Mouse (Mus musculus): Measurements from ENCODE around the gene Oas2. TPM values are rescaled to one million over a fixed set of nuclear protein-coding genes. Genes with fewer than 3 reads are reported as not detected.

Gene Oas2
- polyA plus RNA-seq, 1 experiment from 2014 or later: 0.44 TPM

DNA sequence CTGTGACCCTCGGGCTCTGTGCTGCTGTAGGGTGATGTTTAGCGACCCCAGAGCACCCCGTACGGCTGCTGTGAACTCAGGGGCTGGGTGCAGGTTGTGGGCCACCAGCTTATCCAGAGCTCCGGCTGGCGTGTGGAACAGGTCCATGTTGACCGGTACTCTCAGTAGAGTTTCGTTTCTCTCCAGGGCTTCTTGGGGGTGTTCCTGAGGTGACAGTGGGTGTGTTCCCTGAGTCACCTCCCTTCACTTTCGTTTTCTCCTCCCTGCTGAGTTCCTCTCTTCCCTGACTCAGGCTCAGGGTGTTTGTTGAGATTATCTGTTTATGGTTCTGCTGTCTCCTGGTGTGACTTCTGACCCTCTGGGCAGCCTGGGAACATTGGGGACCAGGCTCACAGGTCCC lies 27.8 kb upstream of the Oas2 start, which contains the start of gene Oas3:
Gene Oas3 (minus strand): TSS at position 184 of the 400 bp plus-strand sequence.
- WGBS: 75% methylated on average over 9 of the region's 9 CpGs

GRCm38 (mm10) chr5:120776801-120777200 lies 27.1 kb upstream of the Oas2 start:
- Histone ChIP-seq H3K4me1 (ENCODE audit: insufficient read depth, low read length) (no peaks in the 10 kb centered on the region), H3K9me3 (ENCODE audit: low read length) (no peaks in the 10 kb centered on the region), H3K27ac (ENCODE audit: low read length) (no peak overlapping the region), H3K27me3 (ENCODE audit: insufficient read depth, low read length) (no peaks in the 10 kb centered on the region), H3K4me3 (ENCODE audit: low read length) (no peak overlapping the region), H3K4me2 (replicated peaks; ENCODE audit: low read depth, low read length) (no peak overlapping the region), H3K36me3 (ENCODE audit: insufficient read depth, low read length) (no peaks in the 10 kb centered on the region), H3K9ac (replicated peaks; ENCODE audit: low read length) (no peak overlapping the region)
- no peak for ATAC-seq (ENCODE audit: low FRiP score, low TSS enrichment)
- 80% methylated on average over 5 of the region's 5 CpGs for WGBS

More for the DNA sequence above, 27.8 kb upstream of the Oas2 start, which contains the start of gene Oas3:
- Histone ChIP-seq H3K27me3 (ENCODE audit: insufficient read depth, low read length) (no peaks in the 10 kb centered on the region), H3K27ac (ENCODE audit: low read length) (no peak within 1 kb of the TSS), H3K9me3 (ENCODE audit: low read length) (no peaks in the 10 kb centered on the region), H3K9ac (replicated peaks; ENCODE audit: low read length) (no peak within 1 kb of the TSS), H3K36me3 (ENCODE audit: insufficient read depth, low read length) (no peaks in the 10 kb centered on the region), H3K4me2 (replicated peaks; ENCODE audit: low read depth, low read length) (no peak within 1 kb of the TSS), H3K4me3 (ENCODE audit: low read length) (no peak within 1 kb of the TSS), H3K4me1 (ENCODE audit: insufficient read depth, low read length) (no peaks in the 10 kb centered on the region)
- no peak for ATAC-seq (ENCODE audit: low FRiP score, low TSS enrichment)

- WGBS: 71% methylated on average over 14 of the region's 14 CpGs
These were observed 25.8 kb upstream of the Oas2 start for GRCm38 (mm10) chr5:120775287-120775985.

DNA sequence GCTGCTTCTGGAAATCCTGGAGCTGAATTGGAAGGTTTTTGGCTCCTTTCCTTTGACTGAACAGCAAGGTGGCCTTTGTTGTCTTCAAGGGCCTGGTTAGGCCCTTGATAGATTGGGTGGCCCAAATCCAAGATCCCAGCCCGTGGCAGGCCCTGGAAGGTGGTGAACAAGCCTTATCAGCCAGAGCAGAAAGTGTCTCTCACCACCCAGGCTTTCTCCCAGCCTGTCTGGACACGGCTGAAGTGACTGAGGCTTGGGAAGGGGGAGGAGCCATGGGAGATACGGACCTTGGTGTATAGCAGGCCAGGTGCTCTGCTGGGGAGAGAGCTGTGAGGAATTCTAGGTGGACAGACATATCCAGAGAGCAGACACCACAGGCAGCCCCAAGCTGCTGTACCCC lies 19.7 kb upstream of the Oas2 start:
- no peaks in the 10 kb centered on the region for H3K27me3 ChIP-seq (ENCODE audit: insufficient read depth, low read length)
- ATAC-seq (ENCODE audit: low FRiP score, low TSS enrichment): no peak
- no peaks in the 10 kb centered on the region for H3K4me1 ChIP-seq (ENCODE audit: insufficient read depth, low read length)
- H3K9me3 ChIP-seq (ENCODE audit: low read length): no peaks in the 10 kb centered on the region
- no peak overlapping the region for H3K27ac ChIP-seq (ENCODE audit: low read length)
- WGBS: 57% methylated on average over 3 of the region's 3 CpGs
- no peak overlapping the region for H3K4me2 ChIP-seq (replicated peaks; ENCODE audit: low read depth, low read length)
- H3K4me3 ChIP-seq (ENCODE audit: low read length): no peak overlapping the region
- H3K9ac ChIP-seq (replicated peaks; ENCODE audit: low read length): no peak overlapping the region
- H3K36me3 ChIP-seq (ENCODE audit: insufficient read depth, low read length): no peaks in the 10 kb centered on the region

More at GRCm38 (mm10) chr5:120775287-120775985, 25.8 kb upstream of the Oas2 start:
- no peak for ATAC-seq (ENCODE audit: low FRiP score, low TSS enrichment)
- H3K4me3 ChIP-seq (ENCODE audit: low read length): no peak overlapping the region
- no peak overlapping the region for H3K4me2 ChIP-seq (replicated peaks; ENCODE audit: low read depth, low read length)
- H3K4me1 ChIP-seq (ENCODE audit: insufficient read depth, low read length): no peaks in the 10 kb centered on the region
- no peak overlapping the region for H3K27ac ChIP-seq (ENCODE audit: low read length)
- no peaks in the 10 kb centered on the region for H3K27me3 ChIP-seq (ENCODE audit: insufficient read depth, low read length)
- no peak overlapping the region for H3K9ac ChIP-seq (replicated peaks; ENCODE audit: low read length)
- H3K36me3 ChIP-seq (ENCODE audit: insufficient read depth, low read length): no peaks in the 10 kb centered on the region
- no peaks in the 10 kb centered on the region for H3K9me3 ChIP-seq (ENCODE audit: low read length)

- Histone ChIP-seq H3K27ac (ENCODE audit: low read length) (no peak overlapping the region), H3K4me2 (replicated peaks; ENCODE audit: low read depth, low read length) (no peak overlapping the region), H3K9ac (replicated peaks; ENCODE audit: low read length) (no peak overlapping the region), H3K36me3 (ENCODE audit: insufficient read depth, low read length) (no peaks in the 10 kb centered on the region), H3K9me3 (ENCODE audit: low read length) (no peaks in the 10 kb centered on the region), H3K27me3 (ENCODE audit: insufficient read depth, low read length) (no peaks in the 10 kb centered on the region), H3K4me1 (ENCODE audit: insufficient read depth, low read length) (no peaks in the 10 kb centered on the region), H3K4me3 (ENCODE audit: low read length) (no peak overlapping the region)
- 72% methylated on average over 8 of the region's 8 CpGs for WGBS
- no peak for ATAC-seq (ENCODE audit: low FRiP score, low TSS enrichment)
These were observed 15.4 kb upstream of the Oas2 start for GRCm38 (mm10) chr5:120765010-120765409.

DNA sequence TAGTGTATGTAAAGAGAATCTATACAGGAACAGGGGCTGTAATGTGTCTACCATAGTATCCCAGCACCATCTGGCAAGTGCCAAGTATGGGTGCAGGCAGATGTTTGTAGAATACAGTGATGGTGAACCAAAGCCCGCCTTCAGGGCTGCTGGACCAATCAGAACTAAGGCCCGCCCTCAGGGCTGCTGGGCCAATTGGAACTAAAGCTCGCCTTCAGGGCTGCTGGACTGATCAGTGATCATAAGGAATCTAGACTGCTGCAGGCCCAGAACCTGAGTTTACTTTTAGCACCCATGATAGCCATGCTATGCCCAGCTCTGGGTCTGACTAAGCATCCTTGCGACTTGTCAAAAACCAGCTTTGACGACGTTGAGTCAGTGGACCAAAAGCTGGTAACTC lies 12.2 kb upstream of the Oas2 start:
- Histone ChIP-seq H3K4me1 (ENCODE audit: insufficient read depth, low read length) (no peaks in the 10 kb centered on the region), H3K36me3 (ENCODE audit: insufficient read depth, low read length) (no peaks in the 10 kb centered on the region), H3K9me3 (ENCODE audit: low read length) (no peaks in the 10 kb centered on the region), H3K4me3 (ENCODE audit: low read length) (no peak overlapping the region), H3K27me3 (ENCODE audit: insufficient read depth, low read length) (no peaks in the 10 kb centered on the region), H3K4me2 (replicated peaks; ENCODE audit: low read depth, low read length) (no peak overlapping the region), H3K27ac (ENCODE audit: low read length) (no peak overlapping the region), H3K9ac (replicated peaks; ENCODE audit: low read length) (no peak overlapping the region)
- no peak for ATAC-seq (ENCODE audit: low FRiP score, low TSS enrichment)
- 24% methylated on average over 6 of the region's 6 CpGs for WGBS

DNA sequence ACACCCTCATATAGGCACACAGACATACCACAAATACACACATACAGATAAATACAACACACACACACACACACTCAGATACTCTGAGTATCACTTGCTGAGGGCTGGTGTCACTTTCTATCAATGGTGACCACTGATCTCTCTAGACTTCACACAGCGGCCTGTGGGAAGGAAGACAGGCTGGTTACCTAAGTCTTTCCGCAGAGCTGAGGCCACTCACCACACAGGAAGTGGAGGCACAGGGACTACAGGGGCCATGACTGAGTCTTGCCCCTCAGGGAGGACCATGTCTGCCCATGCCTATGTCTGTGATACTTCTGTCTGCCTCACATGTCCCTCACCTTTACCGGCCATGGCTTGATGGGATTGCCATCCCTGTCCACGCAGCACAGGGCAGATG lies 4.6 kb upstream of the Oas2 start:
- Histone ChIP-seq H3K27ac (ENCODE audit: low read length) (no peak overlapping the region), H3K4me3 (ENCODE audit: low read length) (no peak overlapping the region), H3K4me1 (ENCODE audit: insufficient read depth, low read length) (no peaks in the 10 kb centered on the region), H3K36me3 (ENCODE audit: insufficient read depth, low read length) (no peaks in the 10 kb centered on the region), H3K9ac (replicated peaks; ENCODE audit: low read length) (no peak overlapping the region), H3K4me2 (replicated peaks; ENCODE audit: low read depth, low read length) (no peak overlapping the region), H3K9me3 (ENCODE audit: low read length) (no peaks in the 10 kb centered on the region), H3K27me3 (ENCODE audit: insufficient read depth, low read length) (no peaks in the 10 kb centered on the region)
- no peak for ATAC-seq (ENCODE audit: low FRiP score, low TSS enrichment)
- 84% methylated on average over 4 of the region's 4 CpGs for WGBS

DNA sequence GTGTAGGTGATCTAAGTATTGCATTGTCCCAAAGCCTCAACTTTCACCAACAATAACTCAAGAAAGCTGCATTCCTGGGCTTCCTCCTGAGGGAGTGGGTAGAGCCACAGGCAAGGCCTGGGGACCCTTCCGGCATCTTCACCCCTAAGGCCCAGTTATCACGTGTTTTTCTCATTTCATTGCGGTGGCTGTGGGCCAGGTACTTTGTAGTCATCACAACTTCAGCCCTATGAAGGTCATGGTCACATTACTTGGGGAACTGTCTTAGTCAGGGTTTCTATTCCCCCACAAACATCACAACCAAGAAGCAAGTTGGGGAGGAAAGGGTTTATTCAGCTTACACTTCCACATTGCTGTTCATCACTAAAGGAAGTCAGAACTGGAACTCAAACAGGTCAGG lies 3.1 kb upstream of the Oas2 start:
- no peaks in the 10 kb centered on the region for H3K27me3 ChIP-seq (ENCODE audit: insufficient read depth, low read length)
- ATAC-seq (ENCODE audit: low FRiP score, low TSS enrichment): no peak
- no peak overlapping the region for H3K4me2 ChIP-seq (replicated peaks; ENCODE audit: low read depth, low read length)
- H3K4me3 ChIP-seq (ENCODE audit: low read length): no peak overlapping the region
- WGBS: 78% methylated on average over 3 of the region's 3 CpGs
- no peaks in the 10 kb centered on the region for H3K4me1 ChIP-seq (ENCODE audit: insufficient read depth, low read length)
- H3K36me3 ChIP-seq (ENCODE audit: insufficient read depth, low read length): no peaks in the 10 kb centered on the region
- no peak overlapping the region for H3K27ac ChIP-seq (ENCODE audit: low read length)
- H3K9ac ChIP-seq (replicated peaks; ENCODE audit: low read length): no peak overlapping the region
- no peaks in the 10 kb centered on the region for H3K9me3 ChIP-seq (ENCODE audit: low read length)

DNA sequence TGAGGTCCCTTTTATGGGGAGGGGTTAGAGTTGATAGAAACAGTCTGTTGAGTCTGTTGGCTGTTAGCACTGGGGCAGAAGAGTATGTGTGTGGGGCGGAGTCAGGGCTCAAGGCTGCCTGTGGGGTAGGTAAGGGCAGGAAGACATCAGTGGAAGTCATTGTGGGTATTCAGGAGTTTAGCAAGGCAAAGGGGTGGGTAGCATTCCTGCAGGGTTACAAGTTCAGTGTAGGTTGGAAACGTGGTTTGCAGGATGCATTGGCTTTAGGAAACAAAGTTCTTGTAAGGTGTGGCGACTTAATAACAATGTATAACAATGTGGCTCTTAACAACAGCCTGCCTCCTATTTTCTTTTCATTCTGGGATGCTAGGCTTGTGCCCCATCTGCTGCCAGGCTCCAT lies 1.6 kb upstream of the Oas2 start:
- Histone ChIP-seq H3K4me3 (ENCODE audit: low read length) (no peak overlapping the region), H3K4me2 (replicated peaks; ENCODE audit: low read depth, low read length) (no peak overlapping the region), H3K4me1 (ENCODE audit: insufficient read depth, low read length) (no peaks in the 10 kb centered on the region), H3K36me3 (ENCODE audit: insufficient read depth, low read length) (no peaks in the 10 kb centered on the region), H3K27me3 (ENCODE audit: insufficient read depth, low read length) (no peaks in the 10 kb centered on the region), H3K27ac (ENCODE audit: low read length) (no peak overlapping the region), H3K9ac (replicated peaks; ENCODE audit: low read length) (no peak overlapping the region), H3K9me3 (ENCODE audit: low read length) (no peaks in the 10 kb centered on the region)
- no peak for ATAC-seq (ENCODE audit: low FRiP score, low TSS enrichment)
- WGBS: 80% methylated on average over 3 of the region's 3 CpGs

- H3K9ac ChIP-seq (replicated peaks; ENCODE audit: low read length): no peak overlapping the region
- H3K4me1 ChIP-seq (ENCODE audit: insufficient read depth, low read length): no peaks in the 10 kb centered on the region
- WGBS: 5% methylated on average over 5 of the region's 5 CpGs
- H3K4me3 ChIP-seq (ENCODE audit: low read length): no peak overlapping the region
- no peak overlapping the region for H3K27ac ChIP-seq (ENCODE audit: low read length)
- no peaks in the 10 kb centered on the region for H3K36me3 ChIP-seq (ENCODE audit: insufficient read depth, low read length)
- no peak for ATAC-seq (ENCODE audit: low FRiP score, low TSS enrichment)
- H3K27me3 ChIP-seq (ENCODE audit: insufficient read depth, low read length): no peaks in the 10 kb centered on the region
- H3K4me2 ChIP-seq (replicated peaks; ENCODE audit: low read depth, low read length): no peak overlapping the region
- H3K9me3 ChIP-seq (ENCODE audit: low read length): no peaks in the 10 kb centered on the region
These were observed 3.2 kb downstream of the Oas2 start for GRCm38 (mm10) chr5:120746451-120746850.

Data from kidney, embryonic 16.5 days (tissue).